Mouse (Mus musculus): ENCODE results near the gene Trmt1. TPM values are rescaled to one million over a fixed set of nuclear protein-coding genes. Genes with fewer than 3 reads are reported as not detected.
"Not testable (repeated sequence)": the region's sequence is repeated elsewhere in the genome, so short reads cannot be mapped to it uniquely, and the experiment has no call there.

The Trmt1 gene
- polyA plus RNA-seq, 1 experiment from 2014 or later, result 56.9 TPM

DNA sequence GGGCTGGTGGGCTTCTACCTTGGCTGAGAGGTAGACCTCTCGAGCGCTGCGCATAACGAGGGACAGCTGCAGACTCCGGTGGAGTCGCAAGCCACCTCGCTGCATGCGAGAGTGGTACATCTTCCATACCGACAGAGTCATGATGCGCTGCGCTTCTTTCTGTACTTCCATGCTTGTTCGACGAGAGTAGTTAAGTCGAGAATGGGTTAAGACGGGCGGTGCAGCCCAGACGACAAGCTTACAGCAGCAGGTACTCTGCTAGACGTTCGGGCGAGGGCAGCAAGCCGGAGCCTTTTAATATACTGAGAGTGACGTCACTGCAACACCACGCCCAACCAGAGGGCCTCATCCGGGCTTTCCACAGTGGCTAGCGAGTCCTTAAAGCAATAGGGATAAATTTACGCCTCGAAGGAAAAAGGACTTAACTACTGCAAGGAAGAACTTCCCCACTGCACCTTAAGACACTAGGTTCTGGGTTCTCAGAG, 23.5 kb upstream of the Trmt1 start, which contains the start of gene Ier2:
Gene Ier2 (minus strand): TSS at position 272 of the 485 bp plus-strand sequence.
- Histone ChIP-seq H3K4me2 (ENCODE audit: low read length) (peak within 1 kb of the TSS; percentile 91), H3K4me3 (replicated peaks; ENCODE audit: low read depth, low read length) (peak within 1 kb of the TSS; percentile 59), H3K27me3 (ENCODE audit: control insufficient read depth, insufficient read depth, low read length) (no peaks in the 10 kb centered on the region), H3K27ac (replicated peaks; ENCODE audit: low read depth, low read length) (peak within 1 kb of the TSS; percentile 78), H3K36me3 (ENCODE audit: control insufficient read depth, insufficient read depth, low read length) (no peaks in the 10 kb centered on the region), H3K9me3 (ENCODE audit: control insufficient read depth, low read length) (no peaks in the 10 kb centered on the region), H3K9ac (replicated peaks; ENCODE audit: low read length) (peak within 1 kb of the TSS; percentile 66), H3K4me1 (ENCODE audit: control insufficient read depth, insufficient read depth, low read length) (peaks cover 29% of the 10 kb centered on the region)
- WGBS, result 0% methylated on average over 27 of the region's 27 CpGs
- DNase-seq (peak; percentile 97), ATAC-seq (ENCODE audit: low FRiP score, low TSS enrichment) (peak; percentile 84)

DNA sequence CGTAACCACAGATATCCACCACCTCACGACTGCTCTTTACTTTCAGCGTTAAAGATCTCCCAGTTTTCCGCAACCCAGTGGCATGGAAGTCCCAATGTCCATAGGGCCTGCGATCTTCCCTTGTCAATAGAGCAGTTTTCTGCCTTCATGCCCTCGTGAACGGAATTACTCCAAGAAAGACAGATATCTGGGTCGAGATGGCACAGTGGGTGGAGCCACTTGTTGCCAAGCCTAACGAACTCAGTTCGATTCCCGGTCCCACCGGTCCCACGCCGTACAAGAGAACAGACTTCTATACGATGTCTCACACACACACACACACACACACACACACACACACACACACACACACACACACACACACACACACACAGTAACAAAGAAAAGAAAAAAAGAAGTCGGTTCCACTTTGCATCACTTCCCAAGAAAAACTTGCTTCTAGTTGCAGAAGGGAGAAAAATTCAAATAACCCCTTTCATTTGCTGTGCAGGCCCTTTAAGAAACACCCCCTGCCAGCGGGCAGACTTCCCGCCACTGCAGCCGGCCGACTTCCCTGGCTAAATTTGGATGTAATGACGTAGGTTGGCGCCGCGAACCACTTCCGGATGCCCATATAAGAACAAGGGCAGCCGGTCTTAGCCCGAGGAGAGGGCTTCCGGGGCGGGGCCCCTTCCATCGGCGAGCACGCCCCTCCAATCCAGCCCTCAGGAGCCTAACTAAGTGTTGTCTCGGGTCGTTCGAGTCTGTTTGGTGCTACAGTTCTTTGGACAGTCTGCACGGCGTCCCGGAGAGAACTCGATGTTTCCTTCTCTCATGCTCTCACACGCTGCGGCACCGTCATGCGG, 22.4 kb upstream of the Trmt1 start:
- peak overlapping the region; percentile 91 for H3K4me2 ChIP-seq (ENCODE audit: low read length)
- peaks cover 29% of the 10 kb centered on the region for H3K4me1 ChIP-seq (ENCODE audit: control insufficient read depth, insufficient read depth, low read length)
- peak overlapping the region; percentile 78 for H3K27ac ChIP-seq (replicated peaks; ENCODE audit: low read depth, low read length)
- peak overlapping the region; percentile 72 for H3K9ac ChIP-seq (replicated peaks; ENCODE audit: low read length)
- WGBS, result 3% methylated on average over 43 of the region's 43 CpGs
- no peaks in the 10 kb centered on the region for H3K27me3 ChIP-seq (ENCODE audit: control insufficient read depth, insufficient read depth, low read length)
- H3K4me3 ChIP-seq (replicated peaks; ENCODE audit: low read depth, low read length), result peak overlapping the region; percentile 59
- ATAC-seq (ENCODE audit: low FRiP score, low TSS enrichment), result peak; percentile 82
- peaks cover 6% of the 10 kb centered on the region; the same call in 1 of the 2 replicates for H3K36me3 ChIP-seq (ENCODE audit: control insufficient read depth, insufficient read depth, low read length)
- peak; percentile 97 for DNase-seq
- H3K9me3 ChIP-seq (ENCODE audit: control insufficient read depth, low read length), result no peaks in the 10 kb centered on the region

DNA sequence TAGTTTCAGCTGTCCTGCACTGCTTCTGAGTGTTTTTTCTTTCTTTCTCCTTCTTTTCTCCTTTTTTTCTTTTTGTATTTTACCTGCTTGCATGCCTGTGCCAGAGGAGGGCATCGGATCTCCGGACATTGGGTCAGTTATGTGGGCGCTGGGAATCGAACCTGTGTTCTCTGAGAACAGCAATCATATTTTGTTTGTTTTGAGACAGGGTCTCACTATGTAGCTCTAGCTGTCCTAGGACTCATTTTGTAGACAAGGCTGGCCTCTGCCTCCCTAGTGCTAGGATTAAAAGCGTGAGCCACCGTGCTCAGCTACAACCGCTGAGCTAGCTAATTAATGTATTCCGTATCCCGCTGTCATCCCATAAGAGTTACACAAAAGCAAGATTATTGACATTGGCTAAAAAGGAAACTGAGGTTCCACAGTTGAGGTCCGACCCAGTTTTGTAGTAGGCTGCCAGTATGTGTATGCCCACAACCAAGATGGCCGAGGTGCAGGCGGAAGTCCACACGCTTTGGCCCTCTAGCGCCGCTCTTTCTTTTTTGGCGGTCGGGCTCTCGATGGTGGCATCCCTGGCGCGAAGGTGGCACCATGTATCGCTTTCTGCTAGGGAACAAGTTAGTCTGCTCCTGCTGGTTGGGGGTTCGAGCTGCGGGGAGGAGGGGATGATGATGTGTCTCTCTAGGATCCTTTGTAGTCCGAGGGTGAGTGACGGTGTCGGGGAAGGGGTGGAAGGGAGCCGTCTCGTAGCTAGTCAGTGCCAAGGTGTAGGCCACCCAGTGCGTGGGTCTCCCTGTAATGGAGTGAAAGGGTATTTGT, 21.3 kb upstream of the Trmt1 start:
- Histone ChIP-seq H3K9ac (replicated peaks; ENCODE audit: low read length) (peak overlapping the region; percentile 72), H3K27me3 (ENCODE audit: control insufficient read depth, insufficient read depth, low read length) (no peaks in the 10 kb centered on the region), H3K27ac (replicated peaks; ENCODE audit: low read depth, low read length) (peak overlapping the region; percentile 78), H3K36me3 (ENCODE audit: control insufficient read depth, insufficient read depth, low read length) (peaks cover 8% of the 10 kb centered on the region), H3K9me3 (ENCODE audit: control insufficient read depth, low read length) (no peaks in the 10 kb centered on the region), H3K4me2 (ENCODE audit: low read length) (peak overlapping the region; percentile 91), H3K4me3 (replicated peaks; ENCODE audit: low read depth, low read length) (peak overlapping the region; percentile 59), H3K4me1 (ENCODE audit: control insufficient read depth, insufficient read depth, low read length) (peaks cover 27% of the 10 kb centered on the region)
- DNase-seq (peak; percentile 91), ATAC-seq (ENCODE audit: low FRiP score, low TSS enrichment) (peak; percentile 66)
- WGBS, result under 1% methylated on average over 29 of the region's 29 CpGs

DNA sequence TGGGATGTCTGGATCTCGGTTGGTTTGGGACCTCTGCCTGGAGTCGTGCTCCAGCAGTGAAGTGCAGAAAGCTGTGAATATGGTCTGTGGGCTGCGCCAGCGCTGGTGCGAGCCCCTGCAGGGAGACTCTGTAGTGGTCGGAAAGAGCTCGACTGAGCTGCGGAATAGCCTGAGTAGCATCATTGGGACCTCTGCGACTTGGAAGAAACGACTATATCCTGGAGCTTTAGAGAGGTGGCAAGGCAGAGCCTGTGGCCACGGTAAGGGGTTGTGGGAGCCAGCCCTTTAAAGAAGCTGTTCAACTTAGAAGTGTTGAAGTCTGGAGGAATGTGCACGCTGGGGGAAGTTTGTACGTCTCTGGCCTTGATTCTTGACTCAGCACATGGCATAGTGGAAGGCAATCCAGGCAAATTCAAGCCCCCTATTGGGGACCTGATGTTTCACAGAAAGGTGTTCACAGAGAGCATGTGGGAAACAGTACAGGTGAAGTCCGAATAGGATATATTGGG, 20.7 kb upstream of the Trmt1 start:
- peaks cover 22% of the 10 kb centered on the region for H3K4me1 ChIP-seq (ENCODE audit: control insufficient read depth, insufficient read depth, low read length)
- H3K36me3 ChIP-seq (ENCODE audit: control insufficient read depth, insufficient read depth, low read length), result peaks cover 13% of the 10 kb centered on the region
- peak overlapping the region; percentile 72 for H3K9ac ChIP-seq (replicated peaks; ENCODE audit: low read length)
- DNase-seq (peak; percentile 50), ATAC-seq (ENCODE audit: low FRiP score, low TSS enrichment) (peak; percentile 2; the same call in 1 of the 2 replicates)
- no peaks in the 10 kb centered on the region for H3K27me3 ChIP-seq (ENCODE audit: control insufficient read depth, insufficient read depth, low read length)
- peak overlapping the region; percentile 78 for H3K27ac ChIP-seq (replicated peaks; ENCODE audit: low read depth, low read length)
- peak overlapping the region; percentile 91 for H3K4me2 ChIP-seq (ENCODE audit: low read length)
- WGBS, result 2% methylated on average over 14 of the region's 14 CpGs
- peak overlapping the region; percentile 59 for H3K4me3 ChIP-seq (replicated peaks; ENCODE audit: low read depth, low read length)
- no peaks in the 10 kb centered on the region for H3K9me3 ChIP-seq (ENCODE audit: control insufficient read depth, low read length)

DNA sequence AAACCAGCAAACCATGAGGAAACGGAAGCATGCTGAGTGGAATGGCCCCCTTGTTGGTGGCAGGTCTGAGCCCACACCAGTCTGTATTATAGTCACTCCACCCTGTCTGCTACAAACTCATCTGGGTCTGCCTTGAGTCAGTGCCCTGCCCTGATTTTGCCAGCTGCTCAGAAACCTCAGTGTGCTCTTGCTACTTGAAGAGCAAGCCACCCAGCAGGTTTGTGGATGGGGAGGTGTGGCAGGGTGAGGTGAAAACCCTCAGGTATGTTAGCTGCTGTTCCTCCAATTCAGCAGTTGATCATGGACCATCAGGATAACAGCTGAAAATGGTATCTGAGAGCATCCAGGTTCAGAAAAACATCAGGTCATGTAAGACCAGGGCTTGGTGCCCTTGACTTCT, 18.0 kb upstream of the Trmt1 start:
- Histone ChIP-seq H3K27me3 (ENCODE audit: control insufficient read depth, insufficient read depth, low read length) (no peaks in the 10 kb centered on the region), H3K36me3 (ENCODE audit: control insufficient read depth, insufficient read depth, low read length) (peaks cover 30% of the 10 kb centered on the region), H3K9me3 (ENCODE audit: control insufficient read depth, low read length) (no peaks in the 10 kb centered on the region), H3K4me1 (ENCODE audit: control insufficient read depth, insufficient read depth, low read length) (peaks cover 7% of the 10 kb centered on the region), H3K4me3 (replicated peaks; ENCODE audit: low read depth, low read length) (no peak overlapping the region), H3K27ac (replicated peaks; ENCODE audit: low read depth, low read length) (no peak overlapping the region), H3K4me2 (ENCODE audit: low read length) (no peak overlapping the region), H3K9ac (replicated peaks; ENCODE audit: low read length) (no peak overlapping the region)
- WGBS, result 82% methylated on average over 1 of the region's 1 CpGs
- DNase-seq, result no peak
- no peak for ATAC-seq (ENCODE audit: low FRiP score, low TSS enrichment)

DNA sequence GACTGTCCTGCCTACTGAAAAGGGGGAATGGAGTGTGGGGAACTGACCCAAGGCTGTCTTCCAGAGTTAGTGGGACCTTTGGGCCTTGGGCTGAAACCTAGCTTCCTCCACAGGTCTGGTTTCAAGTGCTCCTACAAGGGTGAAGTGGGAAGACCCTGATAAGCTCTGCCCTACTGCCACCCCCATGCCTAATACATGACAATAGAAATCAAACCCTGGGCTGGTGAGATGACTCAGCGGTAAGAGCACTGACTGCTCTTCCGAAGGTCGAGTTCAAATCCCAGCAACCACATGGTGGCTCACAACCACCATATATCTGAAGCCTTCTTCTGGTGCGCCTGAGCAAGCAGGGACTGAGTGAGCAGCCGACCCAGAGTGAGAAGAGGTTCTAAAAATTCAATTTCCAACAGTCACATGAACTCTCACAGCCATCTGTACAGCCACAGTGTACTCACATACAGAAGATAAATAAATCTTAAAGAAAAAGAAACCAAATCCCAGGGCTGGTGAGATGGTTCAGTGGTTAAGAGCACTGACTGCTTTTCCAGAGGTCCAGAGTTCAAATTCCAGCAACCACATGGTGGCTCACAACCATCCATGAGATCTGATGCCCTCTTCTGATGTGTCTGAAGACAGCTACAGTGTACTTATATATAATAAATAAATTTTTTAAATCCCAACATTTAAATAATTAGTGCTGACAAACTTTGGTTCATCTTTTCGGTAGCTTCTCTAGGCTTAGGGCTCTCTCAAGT, 17.2 kb upstream of the Trmt1 start:
- Histone ChIP-seq H3K27me3 (ENCODE audit: control insufficient read depth, insufficient read depth, low read length) (no peaks in the 10 kb centered on the region), H3K4me3 (replicated peaks; ENCODE audit: low read depth, low read length) (no peak overlapping the region), H3K36me3 (ENCODE audit: control insufficient read depth, insufficient read depth, low read length) (peaks cover 37% of the 10 kb centered on the region), H3K9ac (replicated peaks; ENCODE audit: low read length) (no peak overlapping the region), H3K4me1 (ENCODE audit: control insufficient read depth, insufficient read depth, low read length) (peaks cover 4% of the 10 kb centered on the region), H3K4me2 (ENCODE audit: low read length) (no peak overlapping the region), H3K9me3 (ENCODE audit: control insufficient read depth, low read length) (no peaks in the 10 kb centered on the region), H3K27ac (replicated peaks; ENCODE audit: low read depth, low read length) (no peak overlapping the region)
- ATAC-seq (ENCODE audit: low FRiP score, low TSS enrichment) (no peak), DNase-seq (no peak)
- 83% methylated on average over 6 of the region's 6 CpGs for WGBS

DNA sequence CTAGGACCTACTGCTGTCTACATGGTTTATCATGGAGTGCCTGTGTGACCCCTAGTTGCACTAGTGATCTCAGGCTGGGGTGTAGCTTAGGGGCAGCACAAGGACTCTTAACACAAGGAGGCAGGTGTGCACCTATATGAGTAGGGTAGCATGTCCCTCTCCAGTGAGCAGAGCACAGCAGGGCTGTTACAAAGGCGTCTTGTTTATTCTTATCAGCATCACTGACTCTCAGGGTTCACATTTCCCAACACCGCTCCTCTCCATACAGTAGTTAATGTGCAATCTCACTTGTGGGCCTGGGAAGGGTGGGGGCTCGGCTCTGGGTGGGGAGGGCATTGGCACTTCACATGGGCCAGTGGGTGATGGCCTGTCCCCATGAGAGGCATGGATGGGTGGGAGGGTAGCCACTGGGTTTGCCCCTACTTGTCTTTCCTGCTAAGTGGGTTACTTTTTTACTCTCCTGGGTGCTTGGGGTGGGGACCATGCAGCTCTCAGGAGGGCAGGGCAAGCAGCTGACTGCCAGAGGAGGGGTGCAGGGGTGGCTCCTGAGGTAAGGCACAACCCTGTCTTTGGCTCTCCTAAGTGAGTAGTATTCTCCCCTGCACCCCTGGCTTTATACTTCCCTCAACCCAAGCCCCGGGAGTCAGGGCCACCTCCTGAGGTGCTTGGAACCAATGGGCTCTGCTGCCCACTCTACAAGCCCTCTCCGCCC, 15.7 kb upstream of the Trmt1 start:
- not testable (repeated sequence) for H3K4me1 ChIP-seq (ENCODE audit: control insufficient read depth, insufficient read depth, low read length); H3K4me2 ChIP-seq (ENCODE audit: low read length); ATAC-seq (ENCODE audit: low FRiP score, low TSS enrichment); H3K9me3 ChIP-seq (ENCODE audit: control insufficient read depth, low read length); DNase-seq; H3K27me3 ChIP-seq (ENCODE audit: control insufficient read depth, insufficient read depth, low read length); H3K4me3 ChIP-seq (replicated peaks; ENCODE audit: low read depth, low read length); H3K27ac ChIP-seq (replicated peaks; ENCODE audit: low read depth, low read length); H3K9ac ChIP-seq (replicated peaks; ENCODE audit: low read length)
- H3K36me3 ChIP-seq (ENCODE audit: control insufficient read depth, insufficient read depth, low read length), result peaks cover 52% of the 10 kb centered on the region
- 88% methylated on average over 5 of the region's 5 CpGs for WGBS
